In genomic region chr11:119618763-119619162, GRCm38 (mm10) we compare ENCODE assay signal across 8 mouse cellular contexts. TPM values are rescaled to one million over a fixed set of nuclear protein-coding genes. Genes with fewer than 3 reads are reported as not detected.
DNase-seq lines count a peak whose midpoint lies in the region; ATAC-seq and TF ChIP-seq lines count a peak whose summit lies in the region.

No protein-coding gene starts in this region.

- no peak overlapping the region for H3K4me3 ChIP-seq in hindbrain, postnatal 0 days (ENCODE audit: low read length)

- H3K4me1 ChIP-seq in hindbrain, postnatal 0 days (ENCODE audit: insufficient read depth, low read length) = no peaks in the 10 kb centered on the region

- intact Hi-C loops in gastrocnemius, postnatal 14 days (cut with DNase I; ENCODE audit: low total_unique reads) = loop anchor here (5.0 kb wide), 1 partner anchor 116 kb away; no protein-coding TSS in a partner anchor

- no peak for ATAC-seq in hindbrain, postnatal 0 days
- ATAC-seq in activated CD4-positive, CD25-positive, alpha-beta regulatory T cell, adult 4 months = no peak

- no peaks in the 10 kb centered on the region for H3K36me3 ChIP-seq in hindbrain, postnatal 0 days (ENCODE audit: insufficient read depth, low read length)

- TF ChIP-seq CTCF in hindbrain, postnatal 0 days (IDR thresholded peaks at IDR 0.05; ENCODE audit: low read depth) = peak; percentile 69

- H3K9me3 ChIP-seq in hindbrain, postnatal 0 days (ENCODE audit: low read length) = no peaks in the 10 kb centered on the region

- DNase-seq in gastrocnemius, postnatal 14 days = peak; percentile 45
- no peak for DNase-seq in gastrocnemius, adult 8-10 months (ENCODE audit: low spot score in 2 of 2)
- peak; percentile 15 for DNase-seq in ovary, postnatal 14 days (ENCODE audit: low spot score)
- no peak for DNase-seq in ovary, adult 18-20 months (ENCODE audit: low spot score)
- peak; percentile 80 for DNase-seq in brain, adult 2 months (ENCODE audit: low read depth, low spot score)
- peak; percentile 81 for DNase-seq in hindbrain, postnatal 0 days (ENCODE audit: low spot score)
- peak; percentile 57 for DNase-seq in mesoderm, embryonic 11.5 days (ENCODE audit: low read depth, low spot score)

- no peak overlapping the region for H3K9ac ChIP-seq in hindbrain, postnatal 0 days (replicated peaks; ENCODE audit: low read length)

- no peak overlapping the region for H3K27ac ChIP-seq in hindbrain, postnatal 0 days

- no peaks in the 10 kb centered on the region for H3K27me3 ChIP-seq in hindbrain, postnatal 0 days (ENCODE audit: insufficient read depth, low read length)

- 47% methylated on average over 5 of the region's 5 CpGs for WGBS in hindbrain, postnatal 0 days

- no peak overlapping the region for H3K4me2 ChIP-seq in hindbrain, postnatal 0 days (ENCODE audit: low read depth, low read length)

RNA-seq across cellular contexts. Expression of gene Rptor, which starts 16.1 kb away (rescaled TPM):
- 10 to 100 TPM; 25.7 to 26.9 TPM for total RNA-seq in gastrocnemius, postnatal 14 days (2021)
- total RNA-seq in gastrocnemius, adult 8-10 months (2022) = 10 to 100 TPM; 25.2 to 28.5 (median 26.6) TPM
- total RNA-seq in hindbrain, postnatal 0 days (2014; rRNA removed) = 60.8 and 69.0 TPM in 2 replicates
- 8.6 and 8.7 TPM in 2 replicates for polyA plus RNA-seq in hindbrain, postnatal 0 days (2015; fragmentation: Nextera tagmentation; extraction: Ambion mirVana)
- polyA plus RNA-seq in activated CD4-positive, CD25-positive, alpha-beta regulatory T cell, adult 4 months (2017; shearing (Covaris generic)) = 1 to 10 TPM; 6.1 to 6.6 TPM

Comparison
In these comparisons a context has a peak if more than half of its experiments do, and no peak if none do; other contexts are left out.
1. DNase-seq: peak in gastrocnemius, postnatal 14 days (single experiment), ovary, postnatal 14 days (single experiment), brain, adult 2 months (single experiment), hindbrain, postnatal 0 days (single experiment) and mesoderm, embryonic 11.5 days (single experiment); none in gastrocnemius, adult 8-10 months (0 of 2) and ovary, adult 18-20 months (single experiment).